Mouse (Mus musculus): Measurements from ENCODE around the gene 1810055G02Rik. TPM values are rescaled to one million over a fixed set of nuclear protein-coding genes. Genes with fewer than 3 reads are reported as not detected.

1810055G02Rik gene
- polyA plus RNA-seq (2017; shearing (Covaris generic)): 17.9 TPM

GRCm38 (mm10) chr19:3708078-3709012, at the start of gene 1810055G02Rik:
1810055G02Rik (plus strand) TSS chr19:3708293.

GRCm38 (mm10) chr19:3686215-3686894, 21.7 kb upstream of the 1810055G02Rik start, which contains the start of gene Lrp5:
Lrp5 (minus strand) TSS chr19:3686564.

GRCm38 (mm10) chr19:3767276-3767780, 59.2 kb downstream of the 1810055G02Rik start, which contains the start of gene Kmt5b:
Kmt5b (plus strand) TSS chr19:3767421.

Other genes starting within 250 kb of the 1810055G02Rik start
- 89.2 TPM for gene Ppp6r3, start 132.5 kb upstream of the 1810055G02Rik start, polyA plus RNA-seq (2017; shearing (Covaris generic))
- 0.92 TPM for gene Lrp5, start 21.7 kb upstream of the 1810055G02Rik start, polyA plus RNA-seq (2017; shearing (Covaris generic))
- 113 TPM for gene Kmt5b, start 59.1 kb downstream of the 1810055G02Rik start, polyA plus RNA-seq (2017; shearing (Covaris generic))
- gene Chka, start 143.5 kb downstream of the 1810055G02Rik start, polyA plus RNA-seq (2017; shearing (Covaris generic)): 56.2 TPM
- 54.4 TPM for gene Tcirg1, start 198.8 kb downstream of the 1810055G02Rik start, polyA plus RNA-seq (2017; shearing (Covaris generic))
- 91.3 TPM for gene Ndufs8, start 204.5 kb downstream of the 1810055G02Rik start, polyA plus RNA-seq (2017; shearing (Covaris generic))
- not detected for gene Aldh3b1, start 221.5 kb downstream of the 1810055G02Rik start, polyA plus RNA-seq (2017; shearing (Covaris generic))
- 7.5 TPM for gene Unc93b1, start 226.9 kb downstream of the 1810055G02Rik start, polyA plus RNA-seq (2017; shearing (Covaris generic))